Mouse (Mus musculus) neural tube, embryonic 15.5 days (tissue): ENCODE data around the gene Lrrc17. TPM values are rescaled to one million over a fixed set of nuclear protein-coding genes. Genes with fewer than 3 reads are reported as not detected.
A peak's percentile ranks its signal among the peaks of the same experiment; 100 is the strongest.

Source experiments
- ATAC-seq: fragments of 200-750 bp; cut with Nextera tagmentation; 2 replicates; pipeline ENCODE4 v1.8.0; 2017; ENCODE audit warnings: mild to moderate bottlenecking, moderate TSS enrichment, moderate library complexity; ENCODE audit not compliant: low FRiP score
- H3K27ac ChIP-seq: fragments of 300-500 bp; sonication (generic); replicated peaks from 2 replicates; pipeline ENCODE4 v1.5.1; 2015; ENCODE audit warnings: mild to moderate bottlenecking, inconsistent platforms
- H3K27me3 ChIP-seq: fragments of 300-500 bp; sonication (generic); replicated peaks from 2 replicates; pipeline ENCODE4 v1.6.1; 2015; ENCODE audit warnings: inconsistent platforms
- H3K36me3 ChIP-seq: fragments of 300-500 bp; sonication (generic); 2 replicates; pipeline ENCODE4 v1.6.1; 2015; ENCODE audit warnings: inconsistent platforms
- H3K4me1 ChIP-seq: fragments of 300-500 bp; sonication (generic); 2 replicates; pipeline ENCODE4 v1.6.1; 2015; ENCODE audit warnings: inconsistent platforms
- H3K4me2 ChIP-seq: fragments of 300-500 bp; sonication (generic); 2 replicates; pipeline ENCODE4 v1.6.1; 2015; ENCODE audit warnings: inconsistent platforms, mild to moderate bottlenecking, moderate library complexity
- H3K4me3 ChIP-seq: fragments of 300-500 bp; sonication (generic); replicated peaks from 2 replicates; pipeline ENCODE4 v1.5.1; 2015; ENCODE audit warnings: mild to moderate bottlenecking, inconsistent platforms
- H3K9ac ChIP-seq: fragments of 300-500 bp; sonication (generic); replicated peaks from 2 replicates; pipeline ENCODE4 v1.6.1; 2015; ENCODE audit warnings: mild to moderate bottlenecking, inconsistent platforms
- H3K9me3 ChIP-seq: fragments of 300-500 bp; sonication (generic); replicated peaks from 2 replicates; pipeline ENCODE4 v1.6.1; 2016; ENCODE audit warnings: inconsistent platforms
- WGBS: fragments of 180-500 bp; shearing (Covaris S2); methylation state at CpG from one replicate; pipeline ENCODE4 v1.1.7; 2015; ENCODE audit warnings: mixed read lengths; 5-methylcytosine and 5-hydroxymethylcytosine counted together
- polyA plus RNA-seq: library from polyadenylated mRNA; unstranded; fragments of >200 nt; fragmentation: Nextera tagmentation; extraction: Ambion mirVana; gene quantifications from 2 replicates; pipeline ENCODE4 v1.2.1, GENCODE M21; 2015

Gene Lrrc17
- polyA plus RNA-seq = 8.1 and 18.6 TPM in 2 replicates

- H3K9me3 ChIP-seq = no peaks in the 10 kb centered on the region
- no peaks in the 10 kb centered on the region for H3K27me3 ChIP-seq
- 46% methylated on average over 17 of the region's 17 CpGs for WGBS
- ATAC-seq = peak; percentile 53; the same call in 1 of the 2 replicates
- no peak within 1 kb of the TSS for H3K9ac ChIP-seq
- peak within 1 kb of the TSS; percentile 42 for H3K4me2 ChIP-seq
- peak within 1 kb of the TSS; percentile 20 for H3K4me3 ChIP-seq
- peaks cover 8% of the 10 kb centered on the region; the same call in 1 of the 2 replicates for H3K4me1 ChIP-seq
- peak within 1 kb of the TSS; percentile 56 for H3K27ac ChIP-seq
- no peaks in the 10 kb centered on the region for H3K36me3 ChIP-seq
Measured at GRCm38 (mm10) chr5:21543409-21544201, at the start of gene Lrrc17. Lrrc17 (plus strand) TSS chr5:21543559.

- Histone ChIP-seq H3K36me3 (no peaks in the 10 kb centered on the region), H3K27me3 (no peaks in the 10 kb centered on the region), H3K9me3 (no peaks in the 10 kb centered on the region), H3K9ac (no peak overlapping the region), H3K4me2 (no peak overlapping the region), H3K27ac (no peak overlapping the region), H3K4me1 (no peaks in the 10 kb centered on the region), H3K4me3 (no peak overlapping the region)
- 76% methylated on average over 3 of the region's 3 CpGs for WGBS
- no peak for ATAC-seq
Measured at GRCm38 (mm10) chr5:21494781-21495180, 48.6 kb upstream of the Lrrc17 start.

GRCm38 (mm10) chr5:21496321-21496720 lies 47.0 kb upstream of the Lrrc17 start:
- no peaks in the 10 kb centered on the region for H3K36me3 ChIP-seq
- no peak overlapping the region for H3K4me3 ChIP-seq
- no peak for ATAC-seq
- no peak overlapping the region for H3K4me2 ChIP-seq
- H3K27ac ChIP-seq = no peak overlapping the region
- H3K9ac ChIP-seq = no peak overlapping the region
- H3K4me1 ChIP-seq = no peaks in the 10 kb centered on the region
- 88% methylated on average over 6 of the region's 6 CpGs for WGBS
- no peaks in the 10 kb centered on the region for H3K9me3 ChIP-seq
- H3K27me3 ChIP-seq = no peaks in the 10 kb centered on the region

- Histone ChIP-seq H3K27ac (no peak overlapping the region), H3K36me3 (no peaks in the 10 kb centered on the region), H3K4me1 (no peaks in the 10 kb centered on the region), H3K27me3 (no peaks in the 10 kb centered on the region), H3K9me3 (no peaks in the 10 kb centered on the region), H3K4me3 (no peak overlapping the region), H3K9ac (no peak overlapping the region), H3K4me2 (no peak overlapping the region)
- WGBS = 70% methylated on average over 3 of the region's 3 CpGs
- ATAC-seq = no peak
Measured at GRCm38 (mm10) chr5:21496881-21497280, 46.5 kb upstream of the Lrrc17 start.

GRCm38 (mm10) chr5:21498490-21498889 lies 44.9 kb upstream of the Lrrc17 start:
- no peaks in the 10 kb centered on the region for H3K27me3 ChIP-seq
- no peaks in the 10 kb centered on the region for H3K4me1 ChIP-seq
- no peak overlapping the region for H3K9ac ChIP-seq
- no peak for ATAC-seq
- no peaks in the 10 kb centered on the region for H3K9me3 ChIP-seq
- H3K4me3 ChIP-seq = no peak overlapping the region
- no peak overlapping the region for H3K27ac ChIP-seq
- H3K4me2 ChIP-seq = no peak overlapping the region
- no peaks in the 10 kb centered on the region for H3K36me3 ChIP-seq
- WGBS = 86% methylated on average over 2 of the region's 2 CpGs

- Histone ChIP-seq H3K9me3 (no peaks in the 10 kb centered on the region), H3K4me3 (no peak overlapping the region), H3K4me1 (no peaks in the 10 kb centered on the region), H3K36me3 (no peaks in the 10 kb centered on the region), H3K9ac (no peak overlapping the region), H3K27me3 (no peaks in the 10 kb centered on the region), H3K4me2 (no peak overlapping the region), H3K27ac (no peak overlapping the region)
- WGBS = 70% methylated on average over 11 of the region's 11 CpGs
- ATAC-seq = no peak
Measured at GRCm38 (mm10) chr5:21498925-21499324, 44.4 kb upstream of the Lrrc17 start.

GRCm38 (mm10) chr5:21500133-21500532 lies 43.2 kb upstream of the Lrrc17 start:
- Histone ChIP-seq H3K27me3 (no peaks in the 10 kb centered on the region), H3K4me2 (no peak overlapping the region), H3K9ac (no peak overlapping the region), H3K4me3 (no peak overlapping the region), H3K36me3 (no peaks in the 10 kb centered on the region), H3K9me3 (no peaks in the 10 kb centered on the region), H3K27ac (no peak overlapping the region), H3K4me1 (no peaks in the 10 kb centered on the region)
- 87% methylated on average over 10 of the region's 10 CpGs for WGBS
- no peak for ATAC-seq

GRCm38 (mm10) chr5:21500941-21501340 lies 42.4 kb upstream of the Lrrc17 start:
- Histone ChIP-seq H3K36me3 (no peaks in the 10 kb centered on the region), H3K4me2 (no peak overlapping the region), H3K9ac (no peak overlapping the region), H3K4me1 (no peaks in the 10 kb centered on the region), H3K27ac (no peak overlapping the region), H3K27me3 (no peaks in the 10 kb centered on the region), H3K4me3 (no peak overlapping the region), H3K9me3 (no peaks in the 10 kb centered on the region)
- WGBS = 91% methylated on average over 2 of the region's 2 CpGs
- no peak for ATAC-seq

GRCm38 (mm10) chr5:21502936-21503610 lies 40.3 kb upstream of the Lrrc17 start:
- no peak for ATAC-seq
- no peaks in the 10 kb centered on the region for H3K4me1 ChIP-seq
- 82% methylated on average over 13 of the region's 13 CpGs for WGBS
- no peak overlapping the region for H3K27ac ChIP-seq
- H3K9ac ChIP-seq = no peak overlapping the region
- no peaks in the 10 kb centered on the region for H3K9me3 ChIP-seq
- no peaks in the 10 kb centered on the region for H3K36me3 ChIP-seq
- no peak overlapping the region for H3K4me2 ChIP-seq
- no peaks in the 10 kb centered on the region for H3K27me3 ChIP-seq
- H3K4me3 ChIP-seq = no peak overlapping the region

- Histone ChIP-seq H3K36me3 (no peaks in the 10 kb centered on the region), H3K27ac (no peak overlapping the region), H3K27me3 (no peaks in the 10 kb centered on the region), H3K9me3 (no peaks in the 10 kb centered on the region), H3K9ac (no peak overlapping the region), H3K4me1 (no peaks in the 10 kb centered on the region), H3K4me3 (no peak overlapping the region), H3K4me2 (no peak overlapping the region)
- WGBS = 86% methylated on average over 8 of the region's 8 CpGs
- ATAC-seq = no peak
Measured at GRCm38 (mm10) chr5:21505159-21505558, 38.2 kb upstream of the Lrrc17 start.

- Histone ChIP-seq H3K9ac (no peak overlapping the region), H3K4me1 (no peaks in the 10 kb centered on the region)
- ATAC-seq = no peak
Measured at GRCm38 (mm10) chr5:21506887-21507286, 36.5 kb upstream of the Lrrc17 start.

GRCm38 (mm10) chr5:21509801-21510200 lies 33.6 kb upstream of the Lrrc17 start:
- Histone ChIP-seq H3K4me3 (no peak overlapping the region), H3K9ac (no peak overlapping the region), H3K9me3 (no peaks in the 10 kb centered on the region), H3K4me1 (no peaks in the 10 kb centered on the region), H3K27me3 (no peaks in the 10 kb centered on the region), H3K36me3 (no peaks in the 10 kb centered on the region), H3K27ac (no peak overlapping the region), H3K4me2 (no peak overlapping the region)
- ATAC-seq = no peak
- WGBS = 84% methylated on average over 4 of the region's 4 CpGs

More at GRCm38 (mm10) chr5:21506887-21507286, 36.5 kb upstream of the Lrrc17 start:
- 63% methylated on average over 1 of the region's 1 CpGs for WGBS
- no peaks in the 10 kb centered on the region for H3K36me3 ChIP-seq
- no peaks in the 10 kb centered on the region for H3K27me3 ChIP-seq
- H3K4me2 ChIP-seq = no peak overlapping the region
- H3K9me3 ChIP-seq = no peaks in the 10 kb centered on the region
- H3K27ac ChIP-seq = no peak overlapping the region
- H3K4me3 ChIP-seq = no peak overlapping the region
